Mouse (Mus musculus) ovary, postnatal 10 days (tissue): ENCODE results near the gene Tpst2.

ENCODE experiments used
- DNase-seq: peaks from one replicate; pipeline ENCODE4 v3.0.0; 2022; ENCODE audit warnings: low spot score

Tpst2 gene

DNA sequence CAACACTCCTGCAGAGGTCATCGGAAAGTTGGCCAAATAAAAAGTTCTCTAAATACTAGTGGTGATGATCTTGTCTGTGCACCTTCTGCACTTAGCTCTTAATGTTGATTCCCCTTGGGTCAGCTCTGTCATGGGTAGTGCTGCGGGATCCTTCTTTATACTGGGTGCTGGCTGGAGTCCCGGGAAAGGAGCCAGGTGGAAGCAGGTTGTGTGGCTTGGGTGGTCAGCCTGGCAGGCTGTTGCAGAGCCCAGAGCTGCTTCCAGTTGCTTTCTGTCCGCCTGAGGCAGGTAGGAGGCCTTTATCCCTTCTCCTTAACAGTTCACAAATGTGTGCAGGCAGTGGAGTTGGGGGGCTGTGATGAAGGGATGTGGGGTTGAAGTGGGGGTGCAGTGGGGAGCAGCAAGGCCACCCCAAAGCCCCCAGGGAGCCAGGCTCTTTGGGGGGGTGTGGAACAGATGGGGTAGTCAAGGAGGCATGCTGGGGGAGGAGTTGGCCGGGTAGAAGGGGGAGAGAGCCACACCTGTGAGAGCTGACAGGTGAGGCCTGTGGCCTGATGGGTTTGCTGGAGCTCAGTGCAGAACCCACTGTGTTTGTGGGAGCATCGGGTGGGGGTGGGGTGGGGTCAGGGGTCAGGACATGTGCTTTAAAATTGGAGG, 5.8 kb downstream of the Tpst2 start:
- DNase-seq = no peak

DNA sequence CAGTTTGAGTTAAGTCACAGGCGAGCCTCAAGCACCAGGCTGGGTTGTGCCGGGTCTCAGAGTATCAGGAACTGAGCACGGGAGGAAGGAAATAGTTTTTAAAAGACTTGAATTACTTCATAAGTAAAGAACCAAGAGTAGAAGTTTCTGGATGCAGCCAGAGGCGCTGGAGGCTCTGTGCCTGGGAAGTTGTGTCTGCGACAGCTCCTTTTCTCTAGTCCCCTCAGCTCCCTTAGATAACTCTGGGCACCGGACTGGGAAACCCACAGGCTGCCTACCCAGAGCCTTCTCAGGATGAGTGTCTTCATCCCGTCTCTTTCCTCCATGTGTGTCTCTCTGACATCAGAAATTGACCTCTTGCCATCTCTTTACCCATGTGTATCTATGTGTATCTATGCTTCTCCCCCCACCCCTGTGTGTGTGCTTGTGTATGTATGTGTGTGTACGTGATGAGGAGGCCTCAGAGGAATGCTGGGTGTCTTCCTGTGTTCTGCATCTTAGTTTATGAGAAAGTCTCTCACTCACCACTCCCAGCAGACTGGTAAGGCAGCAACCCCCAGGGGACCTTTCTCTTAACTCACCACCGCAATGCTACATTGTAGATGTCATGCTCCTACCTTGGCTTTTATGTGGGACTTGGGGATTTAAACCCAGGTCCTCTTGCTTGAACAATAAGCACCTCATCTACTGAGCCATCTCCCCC, 6.4 kb downstream of the Tpst2 start:
- DNase-seq = no peak

DNA sequence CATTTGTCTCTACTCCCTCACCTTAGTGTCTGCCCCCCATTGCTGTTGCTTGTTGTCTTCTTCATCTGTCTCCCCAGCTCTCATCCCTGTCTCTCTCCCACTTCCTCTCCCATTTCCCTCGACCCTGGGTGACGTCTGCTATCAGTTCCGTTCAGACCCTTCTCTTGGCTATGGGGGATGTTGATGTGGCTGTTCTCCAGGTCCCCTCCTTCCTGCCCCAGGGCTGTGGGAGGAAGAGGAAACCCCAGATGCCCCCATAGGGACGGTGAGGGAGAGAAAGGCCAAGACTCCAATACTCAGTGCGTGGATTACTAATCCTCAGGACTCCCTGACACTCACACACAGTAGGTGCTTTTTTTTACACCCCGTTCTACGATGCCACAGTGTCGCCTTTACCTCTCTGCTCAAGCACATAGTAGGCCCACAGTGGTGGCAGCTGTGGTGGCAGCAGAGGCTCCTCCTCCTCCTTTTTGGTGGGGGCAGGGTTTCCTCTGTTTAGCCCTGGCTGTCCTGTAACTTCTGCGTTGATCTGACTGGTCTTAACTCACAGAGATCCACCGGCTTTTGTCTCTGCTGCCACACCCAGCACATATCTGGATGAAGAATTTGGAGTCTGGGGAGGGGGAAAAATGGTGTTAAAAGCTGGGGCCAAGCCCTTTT, 7.2 kb downstream of the Tpst2 start:
- DNase-seq = no peak

DNA sequence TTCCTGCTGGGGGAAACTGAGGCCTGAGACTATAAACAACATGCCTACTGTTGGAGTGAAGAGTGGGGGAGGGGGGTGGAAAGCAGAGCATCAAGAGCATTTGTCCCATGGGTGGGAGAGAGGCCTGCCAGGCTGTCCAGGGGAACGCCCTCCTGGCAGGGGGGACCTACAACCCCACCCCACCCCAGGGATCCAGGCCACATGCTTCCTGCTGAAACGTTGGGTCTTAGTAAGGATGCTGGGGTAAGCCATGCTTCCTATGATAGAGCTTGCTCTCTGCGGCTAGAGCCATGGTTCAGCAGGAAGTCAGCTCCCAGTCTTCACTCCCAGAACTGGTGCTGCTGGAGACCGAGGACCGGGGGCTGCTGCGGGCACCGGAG, 7.7 kb downstream of the Tpst2 start:
- DNase-seq = no peak

DNA sequence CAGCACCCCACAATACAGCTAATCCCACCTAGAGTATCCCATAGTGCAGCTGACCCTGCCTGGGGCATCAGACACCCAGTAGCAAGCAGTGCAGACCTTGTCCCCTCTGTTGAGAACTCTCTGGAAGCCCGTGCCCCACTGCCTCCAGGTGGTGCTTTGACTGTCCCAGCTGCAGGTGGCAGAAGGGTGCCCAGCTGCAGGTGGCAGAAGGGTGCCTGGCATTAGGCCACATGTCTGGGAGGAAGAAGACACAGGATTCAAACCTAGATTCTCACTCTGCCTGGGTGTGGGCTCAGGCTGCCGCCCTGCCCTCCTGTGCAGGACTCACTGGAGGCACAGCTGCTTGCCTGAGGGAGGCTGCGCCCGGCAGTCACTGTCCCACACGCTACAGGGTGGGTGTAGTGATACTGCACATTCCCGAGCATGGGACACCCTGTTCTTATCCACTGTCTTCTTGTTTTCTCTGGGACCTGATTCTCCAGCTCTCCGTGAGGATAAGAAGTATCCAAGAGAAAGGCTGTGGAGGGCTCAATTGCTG, 9.1 kb downstream of the Tpst2 start:
- DNase-seq = no peak

DNA sequence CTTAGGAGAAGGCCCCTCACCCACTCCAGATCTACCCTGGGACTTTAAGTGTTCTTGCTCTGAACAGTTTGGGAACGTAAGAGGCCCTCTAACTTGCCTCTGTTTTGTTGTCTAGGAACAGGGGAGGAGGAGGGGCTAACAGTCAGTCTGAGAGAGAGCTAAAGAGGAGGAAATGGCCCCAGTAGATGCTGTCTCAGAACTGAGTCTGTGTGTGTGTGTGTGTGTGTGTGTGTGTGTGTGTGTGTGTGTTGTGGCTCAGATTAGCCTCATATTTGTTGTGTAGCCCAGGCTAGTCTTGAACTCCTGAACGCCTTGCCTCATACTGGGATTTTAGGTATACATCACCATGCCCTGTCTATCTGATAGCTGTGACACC, 10.1 kb downstream of the Tpst2 start:
- no peak for DNase-seq

DNA sequence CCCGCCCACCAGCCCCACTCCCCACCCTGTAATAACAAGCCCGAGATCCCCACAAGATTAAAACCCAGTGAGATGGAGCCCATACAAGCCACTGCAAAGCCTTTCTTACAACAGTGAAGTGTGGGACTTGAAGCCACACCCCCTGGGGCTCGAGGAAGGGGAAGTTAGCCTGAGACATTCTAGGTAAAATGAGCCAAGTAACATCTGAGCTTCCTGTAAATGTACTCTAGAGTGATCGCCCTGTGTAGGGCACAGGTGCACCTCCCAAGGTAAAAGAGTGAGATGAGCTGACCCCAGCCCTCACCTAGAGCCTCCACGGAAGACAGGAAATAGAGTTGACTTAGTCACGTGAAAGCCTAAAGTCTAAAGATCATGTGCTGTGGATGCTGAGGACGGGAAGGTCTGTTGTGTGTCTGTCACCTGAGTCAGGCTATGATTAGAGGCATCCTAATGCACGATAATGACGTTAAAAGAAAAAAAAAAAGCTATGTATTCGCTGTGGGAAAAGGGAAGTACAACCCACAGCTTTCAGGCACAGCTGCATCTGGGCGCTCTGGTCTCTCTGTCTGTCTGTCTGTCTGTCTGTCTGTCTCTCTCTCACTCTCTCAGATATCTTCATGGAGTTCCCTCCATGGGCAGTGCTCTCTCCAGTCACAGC, 10.6 kb downstream of the Tpst2 start:
- DNase-seq = no peak

DNA sequence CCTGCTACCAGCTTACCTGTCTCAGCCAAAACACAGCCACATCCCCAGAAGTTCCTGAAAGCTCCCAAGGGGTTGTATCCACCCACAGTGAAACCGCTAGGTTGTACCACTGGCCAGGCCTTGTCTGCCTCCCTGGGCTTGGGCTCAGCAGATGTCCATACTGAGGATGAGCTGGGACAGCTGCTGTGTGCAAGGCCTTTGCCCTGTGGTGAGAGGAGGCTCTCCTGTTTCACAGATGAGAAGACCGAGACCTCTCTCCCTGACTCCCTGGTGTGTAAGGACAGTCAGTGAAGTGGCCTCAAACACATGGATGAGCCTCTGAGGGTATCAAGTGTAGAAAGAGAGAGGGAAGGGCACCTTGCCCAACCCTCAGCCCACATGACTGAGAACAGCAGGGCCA, 11.2 kb downstream of the Tpst2 start:
- no peak for DNase-seq

DNA sequence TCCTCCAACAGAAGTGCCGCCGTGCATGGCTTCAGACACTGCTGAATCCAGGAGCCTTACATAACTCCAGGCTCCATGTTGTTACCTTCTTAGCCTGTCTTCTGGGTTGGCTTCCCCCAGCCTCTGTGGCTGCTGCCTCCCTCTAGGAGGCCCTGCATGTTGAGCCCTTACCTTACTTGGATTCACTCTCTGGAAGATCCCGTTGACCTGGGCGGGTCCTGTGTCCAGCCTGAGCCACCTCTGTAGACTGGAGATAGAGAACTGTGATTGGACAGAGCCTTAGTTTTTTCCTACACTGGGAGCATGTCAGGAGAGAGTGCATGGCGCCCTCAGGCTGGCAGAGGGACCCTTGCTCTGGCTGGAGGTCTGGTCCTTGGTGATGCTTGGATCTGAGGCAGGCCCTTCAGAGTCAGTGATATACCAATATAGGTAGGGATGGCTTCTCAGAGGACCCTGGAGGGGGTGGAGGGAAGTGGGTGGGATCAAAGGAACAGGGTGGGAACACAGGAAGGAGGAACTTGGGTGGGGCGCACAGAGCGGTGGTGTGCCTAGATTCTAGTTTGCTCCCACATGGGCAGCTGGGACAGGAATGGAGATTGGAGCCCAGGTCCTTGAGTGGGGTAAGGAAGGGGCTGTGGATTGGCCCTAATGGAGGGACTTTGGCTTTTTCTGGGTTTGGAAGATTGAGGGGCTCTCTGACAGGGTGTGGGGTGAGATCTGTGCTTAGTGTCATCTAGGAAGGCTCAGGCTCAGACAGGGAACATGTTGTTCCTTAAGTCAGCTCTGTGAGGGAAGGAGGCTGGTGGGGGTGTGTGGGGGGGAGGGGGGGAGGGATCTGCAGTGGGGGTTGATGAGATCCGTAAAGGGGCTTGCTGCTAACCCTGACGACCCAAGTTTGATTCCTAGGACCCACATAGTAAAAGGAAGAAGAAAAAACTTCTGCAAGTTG, 12.0 kb downstream of the Tpst2 start:
- DNase-seq = no peak

DNA sequence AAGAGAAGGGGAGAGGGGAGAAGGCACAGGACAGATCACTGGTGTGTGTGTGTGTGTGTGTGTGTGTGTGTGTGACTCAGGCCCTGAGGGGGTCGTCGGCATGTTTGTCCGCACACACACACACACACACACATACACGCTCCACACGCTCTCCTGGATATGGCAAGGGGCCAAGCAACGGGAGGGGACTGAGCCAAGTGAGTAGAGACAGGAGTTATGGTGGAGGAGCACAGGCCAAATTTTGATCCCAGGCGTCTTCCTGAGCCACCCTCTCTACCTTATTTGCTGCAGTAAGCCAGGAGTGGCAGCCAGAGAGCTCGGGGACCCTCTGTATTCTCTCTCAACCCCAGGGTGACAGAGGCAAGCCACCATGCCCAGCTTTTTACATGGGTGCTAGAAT, 12.7 kb downstream of the Tpst2 start:
- no peak for DNase-seq

DNA sequence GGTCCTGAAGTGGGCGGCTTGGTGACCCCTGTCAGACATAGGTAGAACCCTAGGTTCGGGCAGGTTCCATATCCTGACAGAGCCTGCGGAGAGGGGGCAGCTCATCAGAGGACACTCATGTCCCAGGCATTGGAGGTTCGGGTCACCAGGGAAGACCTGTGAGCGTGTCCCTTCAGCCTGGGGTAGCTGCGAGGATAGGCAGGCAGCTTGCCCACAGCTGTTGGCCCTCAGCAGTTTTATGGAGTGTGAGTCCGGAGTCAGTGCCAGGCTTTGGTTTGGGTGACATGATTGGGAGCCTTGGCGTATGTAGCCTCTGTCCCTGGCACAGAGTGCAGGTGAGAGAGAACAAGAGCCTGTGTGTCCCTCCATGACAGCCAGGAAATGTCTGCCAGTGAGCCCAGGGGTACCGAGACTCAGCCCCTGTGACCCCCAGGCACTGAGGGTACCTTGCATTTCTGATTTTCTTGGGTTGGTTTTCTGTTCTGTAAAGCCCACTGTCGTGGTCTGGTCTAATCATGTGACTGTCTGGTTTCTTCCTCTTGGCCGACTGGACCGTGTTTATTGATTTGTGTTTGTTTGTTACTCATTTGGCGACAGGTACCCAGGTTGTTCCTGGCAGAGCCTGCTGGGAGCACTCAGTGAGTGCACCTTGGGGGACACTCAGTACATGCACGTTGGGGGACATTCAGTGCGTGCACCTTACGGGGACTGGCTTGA, 13.5 kb downstream of the Tpst2 start:
- no peak for DNase-seq

DNA sequence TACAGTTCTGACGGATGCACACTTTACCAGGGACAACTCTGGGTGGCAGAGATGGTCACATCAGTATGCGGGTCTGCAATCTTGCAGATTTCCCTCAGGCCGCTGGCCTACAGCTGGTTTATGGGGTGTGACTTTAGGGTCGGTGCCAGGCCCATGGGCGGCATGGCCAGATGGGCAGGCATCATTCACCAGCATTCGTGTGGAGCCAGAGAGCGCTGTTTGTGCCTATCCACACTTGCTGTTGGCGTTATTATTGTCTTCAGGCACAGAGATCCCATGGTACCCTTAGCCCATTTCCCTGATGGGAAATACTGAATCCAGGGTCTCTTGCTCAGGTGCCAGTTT, 14.0 kb downstream of the Tpst2 start:
- no peak for DNase-seq

DNA sequence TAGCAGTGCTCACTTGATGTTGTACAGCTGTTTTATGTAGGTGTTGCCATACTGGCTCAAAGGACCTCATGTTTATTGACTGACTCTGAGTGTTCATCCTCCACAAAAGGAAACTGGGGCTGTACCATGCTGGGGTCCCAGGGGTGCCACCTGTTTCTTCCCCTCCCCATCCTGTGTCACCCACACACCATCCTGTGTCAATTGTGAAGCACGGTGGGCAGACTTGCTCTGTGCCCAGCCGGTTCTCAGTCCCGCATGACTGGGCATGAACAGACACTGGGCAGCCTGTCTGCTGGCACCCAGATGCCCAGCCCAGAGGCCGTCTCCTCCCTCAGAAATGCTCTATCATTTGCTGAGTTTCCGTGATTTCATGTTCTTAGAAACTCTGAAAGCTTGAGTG, 15.4 kb downstream of the Tpst2 start:
- no peak for DNase-seq

DNA sequence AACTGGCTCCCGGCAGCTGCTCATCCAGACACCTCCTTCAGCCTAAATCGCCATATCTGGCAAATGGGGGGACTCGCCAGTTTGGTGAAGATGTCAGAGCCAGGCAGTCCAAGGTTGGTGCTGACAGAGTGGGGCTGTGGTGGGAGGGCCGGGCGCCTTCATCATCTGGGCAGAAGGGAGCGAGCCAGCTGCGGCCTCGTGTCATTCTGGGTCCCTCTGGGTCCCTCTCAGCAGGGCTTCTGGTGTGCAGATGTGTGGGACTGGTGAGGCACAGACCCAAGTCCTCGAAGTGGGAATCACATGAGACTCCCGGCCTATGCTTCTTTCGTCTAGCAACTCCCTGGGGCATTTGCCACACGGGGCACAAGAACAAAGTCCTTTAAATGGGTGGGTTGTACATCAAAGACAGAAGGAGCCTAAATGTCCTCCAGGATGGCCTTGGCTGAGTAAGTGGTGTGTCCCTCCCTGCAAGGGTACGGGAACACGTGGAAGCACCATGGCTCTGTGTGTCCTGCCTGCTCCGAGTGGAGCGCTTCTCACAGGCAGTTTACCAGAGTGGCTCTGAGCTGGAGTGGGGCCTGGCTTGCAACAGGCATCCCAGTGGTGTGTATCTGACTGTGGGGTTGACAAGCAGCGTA, 16.0 kb downstream of the Tpst2 start:
- DNase-seq = no peak

DNA sequence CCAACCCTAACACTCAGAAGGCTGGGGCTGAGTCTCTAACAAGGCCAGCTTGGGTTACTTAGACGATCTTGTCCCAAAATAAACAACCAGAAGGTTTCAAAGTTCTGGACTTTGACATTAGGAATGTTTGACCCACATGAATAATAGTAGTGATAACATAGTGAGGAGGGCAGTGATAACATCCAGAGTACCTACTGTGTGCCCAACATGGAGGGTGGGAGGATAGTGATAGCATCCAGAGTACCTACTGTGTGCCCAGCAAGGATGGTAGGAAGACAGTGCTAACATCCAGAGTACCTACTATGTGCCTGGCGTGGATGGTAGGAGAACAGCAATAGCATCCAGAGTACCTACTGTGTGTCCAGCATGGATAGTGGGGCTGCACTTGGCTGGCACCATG, 17.3 kb downstream of the Tpst2 start:
- no peak for DNase-seq

DNA sequence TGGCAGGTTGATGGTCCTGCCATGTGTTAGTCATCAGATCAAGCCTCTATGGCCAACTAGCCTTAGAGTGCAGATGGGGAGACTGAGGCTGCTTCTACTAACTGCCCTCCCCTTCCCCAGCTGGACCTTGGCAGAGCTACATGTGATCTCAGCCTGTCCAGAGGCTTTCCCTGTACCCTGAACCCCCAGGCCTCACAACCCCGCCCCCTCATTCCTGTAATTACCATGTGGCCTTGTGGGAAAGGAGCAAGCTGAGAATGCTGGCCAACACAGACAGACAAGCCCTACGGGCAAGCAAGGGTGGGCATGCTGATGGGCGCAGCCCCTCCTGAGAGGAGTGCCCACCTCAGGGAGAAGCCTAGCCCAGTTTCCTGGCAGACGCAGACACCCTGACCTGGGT, 18.2 kb downstream of the Tpst2 start:
- DNase-seq = no peak

DNA sequence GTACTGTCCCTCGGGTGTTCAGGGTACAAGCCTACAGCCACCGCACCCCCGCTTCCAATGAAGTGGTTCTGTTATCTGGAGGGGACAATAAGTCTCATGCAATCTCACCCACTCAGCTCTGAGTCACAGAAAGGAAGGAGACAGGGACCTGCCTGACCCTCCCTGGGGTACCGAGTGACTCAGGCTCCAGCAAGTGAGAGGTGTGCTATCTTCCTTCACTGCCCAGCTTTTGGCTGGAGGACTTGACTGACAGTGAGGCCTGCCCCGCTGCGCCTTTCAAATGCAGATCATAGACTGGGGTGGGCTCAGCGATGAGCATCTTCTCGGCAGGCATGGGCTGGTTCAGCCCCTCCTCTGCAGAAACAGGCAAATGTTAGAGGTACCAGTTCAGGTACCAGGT, 18.7 kb downstream of the Tpst2 start:
- DNase-seq = no peak

DNA sequence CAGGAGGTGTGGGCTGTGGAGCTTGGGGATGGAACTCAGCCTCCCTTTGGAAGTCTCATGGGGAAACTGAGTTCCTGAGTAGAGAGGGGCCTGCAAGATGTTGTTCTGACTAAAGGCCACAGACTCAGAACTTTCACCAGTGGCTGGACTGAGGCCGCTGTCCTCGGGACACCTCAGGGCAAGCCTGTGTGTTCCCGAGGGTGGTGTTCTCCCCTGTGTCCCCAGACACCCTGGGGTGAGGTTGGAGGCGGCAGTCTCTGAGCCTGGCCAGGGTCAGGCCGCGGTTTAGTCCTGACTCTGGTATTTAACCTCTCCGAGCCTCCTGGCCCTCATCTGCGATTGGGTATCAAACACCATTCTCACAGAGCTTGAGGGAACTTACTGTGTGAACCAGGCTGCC, 19.1 kb downstream of the Tpst2 start:
- no peak for DNase-seq

DNA sequence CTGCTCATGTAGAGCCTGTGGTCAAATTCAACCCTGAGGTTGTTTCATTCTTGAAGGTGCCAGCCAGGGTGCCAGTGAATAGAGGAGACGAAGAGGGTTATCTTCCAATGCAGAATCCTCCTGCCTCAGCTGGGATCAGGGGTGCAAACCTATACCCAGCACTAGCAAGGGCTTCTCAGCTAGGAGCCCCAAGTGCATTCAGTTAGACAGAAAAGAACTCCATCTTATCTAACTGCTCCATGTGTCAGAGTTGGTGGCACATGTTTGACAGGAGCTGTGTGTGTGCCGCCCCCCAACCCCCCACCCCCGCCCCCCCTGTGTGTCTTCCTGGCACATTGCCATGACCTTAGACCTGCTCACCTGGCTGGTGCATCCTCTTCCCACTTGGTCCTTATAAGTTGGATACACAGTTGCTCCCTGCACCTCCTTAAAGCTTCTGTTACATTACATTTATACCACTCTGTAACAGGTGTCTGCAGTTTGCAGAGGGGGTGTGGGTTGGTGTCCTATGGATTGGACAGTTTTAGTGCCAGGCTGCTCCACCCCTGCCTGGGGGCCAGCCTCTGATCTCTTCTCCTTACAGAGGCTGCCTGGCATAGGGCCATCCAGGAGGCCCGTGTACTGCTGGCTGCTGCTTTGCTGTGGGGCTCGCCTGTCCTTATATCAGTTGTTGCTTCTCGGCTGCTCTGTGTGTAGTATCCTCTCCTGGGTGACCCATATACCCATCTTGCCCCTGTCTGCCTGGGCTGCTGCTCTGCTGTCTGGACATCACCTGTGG, 20.1 kb downstream of the Tpst2 start:
- DNase-seq = no peak

DNA sequence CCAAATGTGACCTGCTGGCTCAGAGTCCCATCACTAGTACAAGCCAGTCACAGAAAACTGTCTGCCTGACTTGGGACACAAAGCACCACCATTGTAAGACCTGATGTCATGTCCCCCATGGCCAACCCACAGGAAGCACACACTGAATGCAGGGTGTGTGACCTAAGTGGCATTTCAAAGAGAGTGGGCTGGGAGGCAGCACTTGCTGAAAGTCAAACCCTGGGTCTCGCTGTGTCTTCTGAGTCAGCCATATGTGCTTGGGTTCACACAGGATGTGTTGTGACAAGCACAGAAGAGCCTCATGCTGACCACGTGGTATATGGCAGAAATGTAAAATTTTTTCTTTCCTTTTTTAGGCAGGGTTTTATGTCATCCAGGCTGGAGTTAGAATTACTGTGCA, 20.8 kb downstream of the Tpst2 start:
- no peak for DNase-seq
